Mouse (Mus musculus): ENCODE data around the gene Ciz1. TPM values are rescaled to one million over a fixed set of nuclear protein-coding genes. Genes with fewer than 3 reads are reported as not detected.

Ciz1 gene
- total RNA-seq, 2 experiments from 2014 or later, result 75.3 to 92.7 TPM

DNA sequence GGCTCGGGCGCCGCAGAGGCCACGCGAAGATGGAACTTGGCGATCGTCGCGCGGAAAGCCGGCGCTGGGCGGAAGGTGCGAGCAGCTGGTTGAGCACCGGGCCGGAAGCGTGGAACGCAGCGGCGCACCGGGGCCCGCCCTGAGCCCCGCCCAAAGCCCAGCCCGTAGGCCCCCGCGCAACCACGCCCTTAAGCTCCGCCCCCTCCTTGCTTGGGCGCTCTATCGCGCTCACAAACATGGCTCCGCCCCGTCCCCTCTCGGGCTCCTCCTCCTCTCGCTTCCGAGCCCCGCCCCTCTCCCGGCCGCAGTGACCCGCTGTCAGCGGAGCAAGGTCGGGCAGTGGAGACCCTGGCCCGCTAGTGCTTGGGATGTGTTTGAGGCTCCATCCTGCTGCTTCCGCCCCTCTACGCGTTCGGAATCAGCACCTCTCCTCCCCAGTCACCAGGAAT lies 29.7 kb downstream of the Ciz1 start, which contains the start of gene 1110008P14Rik:
1110008P14Rik (minus strand) TSS at position 164 of the 449 bp plus-strand sequence.
- peak within 1 kb of the TSS; percentile 92 for H3K27ac ChIP-seq
- TF ChIP-seq CTCF (conservative IDR thresholded peaks at IDR 0.05), result no peak
- DNase-seq (ENCODE audit: low spot score in 2 of 2), result peak; percentile 94 to 95
- H3K4me3 ChIP-seq, result peak within 1 kb of the TSS; percentile 94

DNA sequence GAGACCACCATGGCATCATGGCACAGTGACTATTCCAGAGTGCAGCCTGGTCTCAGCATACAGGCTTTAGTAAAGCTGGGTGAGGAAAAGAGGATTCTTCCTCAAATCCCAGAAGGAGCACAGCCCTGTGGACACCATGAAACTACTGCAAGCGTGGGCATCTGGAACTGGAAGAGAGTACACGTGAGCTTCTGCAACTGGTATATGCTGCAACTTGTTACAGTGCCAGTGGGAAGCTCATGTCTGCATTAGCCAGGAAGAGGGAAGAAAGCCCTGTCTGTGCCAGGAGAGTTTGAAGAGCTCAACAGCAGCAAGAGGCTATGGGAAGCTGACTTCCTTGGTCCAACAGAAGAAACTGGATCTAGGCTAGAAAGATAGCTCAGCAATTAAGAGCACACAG lies 30.6 kb downstream of the Ciz1 start:
- DNase-seq (ENCODE audit: low spot score in 2 of 2), result no peak
- Histone ChIP-seq H3K4me3 (no peak overlapping the region), H3K27ac (no peak overlapping the region)
- no peak for TF ChIP-seq CTCF (conservative IDR thresholded peaks at IDR 0.05)

DNA sequence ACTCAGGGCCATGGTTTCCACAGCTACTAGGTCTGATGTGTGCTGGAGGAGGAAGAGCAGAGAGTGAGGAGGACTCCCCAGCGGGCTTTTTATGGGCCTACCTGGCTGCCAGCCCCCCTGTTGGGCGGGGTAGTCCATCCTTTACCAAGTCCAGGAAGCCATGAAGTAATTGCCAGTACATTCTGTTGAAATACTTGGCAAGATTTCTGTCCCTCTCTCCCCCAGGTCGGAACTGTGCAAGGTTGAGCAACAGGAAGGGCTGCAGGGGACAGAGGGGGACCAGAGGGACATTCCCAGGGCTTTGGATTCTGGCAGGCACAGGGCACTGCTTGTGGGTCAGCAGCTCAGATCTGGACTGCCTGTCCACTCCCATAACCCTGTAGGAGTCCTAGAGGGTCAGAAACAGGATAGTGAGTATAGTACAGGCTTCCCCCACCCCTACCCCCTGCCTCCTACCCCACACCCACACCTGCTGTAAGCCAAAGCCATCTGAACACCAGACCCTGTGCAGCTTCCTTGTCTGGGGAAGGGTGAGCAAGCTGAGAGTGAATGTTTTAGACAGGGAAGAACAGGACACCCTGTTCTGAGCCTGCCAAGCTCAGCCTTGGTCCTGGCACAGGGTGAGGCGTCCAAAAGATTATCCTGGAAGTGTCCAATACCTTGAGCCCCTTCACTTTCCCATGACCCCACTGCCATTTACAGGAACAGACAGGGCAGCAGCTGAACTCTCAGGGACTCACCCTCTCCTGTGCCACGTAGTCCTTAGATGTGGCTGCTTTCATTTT lies 35.8 kb downstream of the Ciz1 start, which contains the start of gene Lcn2:
Lcn2 (minus strand) TSS at position 547 of the 785 bp plus-strand sequence.
- DNase-seq (ENCODE audit: low spot score in 2 of 2), result no peak
- no peak for TF ChIP-seq CTCF (conservative IDR thresholded peaks at IDR 0.05)
- Histone ChIP-seq H3K27ac (no peak within 1 kb of the TSS), H3K4me3 (no peak within 1 kb of the TSS)

DNA sequence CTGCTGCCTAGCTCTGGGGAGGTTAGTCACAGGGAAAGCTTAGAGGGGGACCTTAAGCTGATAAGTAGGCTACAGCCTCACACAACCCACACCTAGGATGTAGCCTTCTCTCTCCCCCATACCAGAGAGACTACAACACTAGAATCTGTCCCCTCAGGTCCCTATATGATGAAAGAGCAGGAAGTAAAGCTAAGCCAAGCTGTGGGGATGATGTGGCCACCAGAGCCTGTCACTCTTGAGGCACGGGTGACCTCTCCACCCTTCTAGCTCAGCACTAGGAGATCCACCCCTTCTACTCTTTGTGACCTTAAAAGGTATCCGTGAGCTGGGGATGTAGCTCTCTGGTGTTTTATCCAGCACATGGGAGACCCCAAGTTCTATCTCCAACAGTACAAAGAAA lies 37.0 kb downstream of the Ciz1 start:
- no peak overlapping the region for H3K4me3 ChIP-seq
- H3K27ac ChIP-seq, result no peak overlapping the region
- DNase-seq (ENCODE audit: low spot score in 2 of 2), result no peak
- TF ChIP-seq CTCF (conservative IDR thresholded peaks at IDR 0.05), result no peak

DNA sequence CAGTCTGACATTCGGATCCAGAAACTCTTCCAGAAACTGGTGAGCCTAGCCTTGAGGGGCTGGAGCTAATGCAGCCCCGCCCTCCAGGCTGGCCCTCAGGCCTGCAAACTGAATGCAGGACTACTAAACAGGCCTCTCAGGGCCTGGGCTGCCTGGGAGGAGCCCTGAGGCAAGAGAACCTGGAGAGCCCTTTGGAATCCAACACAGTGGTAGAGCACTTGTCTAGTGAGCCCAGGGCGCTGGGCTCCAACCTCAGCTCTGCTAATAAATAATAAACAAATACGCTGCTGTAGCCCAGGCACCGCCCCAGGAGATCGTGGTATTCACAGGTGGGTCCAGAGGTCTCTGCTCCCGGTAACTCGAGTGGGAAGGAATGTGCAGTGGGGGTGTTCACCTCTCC lies 38.7 kb downstream of the Ciz1 start:
- no peak for TF ChIP-seq CTCF (conservative IDR thresholded peaks at IDR 0.05)
- DNase-seq (ENCODE audit: low spot score in 2 of 2), result no peak
- no peak overlapping the region for H3K27ac ChIP-seq
- H3K4me3 ChIP-seq, result no peak overlapping the region

DNA sequence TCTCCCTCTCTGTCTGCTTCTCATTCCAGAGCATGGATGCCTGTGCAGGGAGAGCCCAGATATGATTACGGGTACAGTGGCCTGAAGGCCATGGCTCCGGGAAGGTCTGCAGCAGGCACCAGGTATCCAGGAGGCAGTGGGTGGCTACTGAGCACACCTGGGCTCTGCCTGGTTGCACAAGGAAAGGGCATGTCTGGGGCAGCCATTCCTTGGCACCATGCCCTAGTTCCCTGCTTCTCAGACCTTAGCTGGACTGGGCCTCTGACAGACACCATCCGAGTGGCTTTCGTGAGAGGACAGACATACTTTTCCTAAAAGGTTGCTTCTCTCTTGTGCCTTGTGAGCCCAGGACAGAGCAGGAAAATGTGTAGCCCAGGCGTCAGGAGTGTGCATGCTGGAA lies 39.9 kb downstream of the Ciz1 start:
- DNase-seq (ENCODE audit: low spot score in 2 of 2), result no peak
- Histone ChIP-seq H3K4me3 (no peak overlapping the region), H3K27ac (no peak overlapping the region)
- no peak for TF ChIP-seq CTCF (conservative IDR thresholded peaks at IDR 0.05)

DNA sequence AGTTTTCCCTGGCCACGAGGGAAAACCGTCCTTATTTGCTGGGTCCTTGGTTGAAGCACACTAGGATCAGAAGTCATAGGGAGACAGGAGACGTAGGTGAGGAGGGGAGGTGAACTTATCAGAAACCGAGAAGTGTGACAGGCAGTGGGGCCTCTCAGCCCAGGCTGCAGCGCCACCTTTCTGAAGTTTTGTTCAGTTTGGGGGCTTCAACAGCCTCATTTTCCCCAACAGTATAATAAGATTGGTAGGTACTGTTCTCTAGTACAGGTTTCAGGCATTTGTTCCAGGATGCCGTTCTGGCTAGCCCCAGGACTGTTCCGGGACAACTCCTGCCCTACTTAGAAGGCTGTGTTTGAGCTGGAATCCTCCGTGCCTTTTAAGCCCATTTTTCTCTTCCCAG lies 42.8 kb downstream of the Ciz1 start:
- Histone ChIP-seq H3K27ac (peak overlapping the region; percentile 96), H3K4me3 (peak overlapping the region; percentile 86)
- peak; percentile 74 for TF ChIP-seq CTCF (conservative IDR thresholded peaks at IDR 0.05)
- DNase-seq (ENCODE audit: low spot score in 2 of 2), result peak; percentile 41 to 47

DNA sequence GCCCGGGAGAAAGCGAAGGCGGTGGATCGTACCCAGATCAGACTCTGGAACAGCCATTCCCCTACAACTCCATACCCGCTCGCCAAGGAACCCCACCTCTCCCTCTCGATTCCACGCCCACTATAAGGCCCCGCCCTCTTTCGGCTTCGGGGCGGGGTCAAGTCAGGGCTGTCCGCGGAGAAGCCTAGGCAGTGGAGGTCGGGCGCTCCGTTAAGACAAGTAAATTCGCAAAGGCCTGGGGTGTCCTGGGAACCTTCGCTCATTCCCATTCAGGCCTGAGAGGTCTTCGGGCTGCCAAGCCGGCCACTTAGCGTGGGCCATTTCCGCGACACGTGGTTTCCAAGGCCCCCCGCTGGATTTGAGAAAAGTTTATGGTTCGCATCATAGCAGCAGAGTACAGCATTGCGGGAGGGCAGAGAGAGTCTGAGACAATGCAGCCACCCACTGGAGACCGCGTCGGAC lies 43.4 kb downstream of the Ciz1 start, which contains the start of gene Ptges2:
Ptges2 (plus strand) TSS at position 413 of the 462 bp plus-strand sequence.
- Histone ChIP-seq H3K27ac (peak within 1 kb of the TSS; percentile 96), H3K4me3 (peak within 1 kb of the TSS; percentile 86)
- DNase-seq (ENCODE audit: low spot score in 2 of 2), result peak; percentile 86 to 89
- no peak for TF ChIP-seq CTCF (conservative IDR thresholded peaks at IDR 0.05)

DNA sequence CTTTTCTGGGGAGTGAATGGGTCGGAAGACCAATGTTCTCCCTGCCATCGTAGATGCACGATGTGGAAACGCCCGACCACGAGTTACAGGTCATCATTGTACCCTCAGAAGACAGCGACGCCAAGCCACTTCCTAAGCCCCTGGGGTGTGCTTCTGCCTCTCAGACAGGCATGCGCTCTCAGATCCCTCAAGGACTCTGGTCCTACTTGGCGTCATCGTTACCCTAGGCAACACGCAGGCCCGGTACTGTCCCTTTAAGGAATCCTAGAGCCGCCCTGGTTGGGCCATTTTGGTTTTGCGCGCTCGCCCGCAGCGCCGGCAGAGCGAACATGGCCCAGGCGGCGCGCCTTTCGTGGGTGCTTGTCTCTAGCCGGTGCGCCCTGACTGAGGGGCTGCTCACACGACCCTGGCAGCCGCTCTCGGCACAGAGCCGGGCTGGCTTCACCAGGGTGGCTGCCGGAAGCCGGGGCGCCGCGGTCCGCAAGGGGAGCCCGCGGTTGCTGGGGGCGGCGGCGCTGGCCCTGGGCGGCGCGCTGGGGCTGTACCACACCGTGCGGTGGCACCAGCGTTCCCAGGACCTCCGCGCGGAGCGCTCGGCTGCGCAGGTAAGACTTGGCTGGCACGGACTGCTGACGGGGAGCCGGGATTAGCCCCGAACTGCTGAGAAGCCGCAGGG lies 44.0 kb downstream of the Ciz1 start:
- peak; percentile 27 for TF ChIP-seq CTCF (conservative IDR thresholded peaks at IDR 0.05)
- DNase-seq (ENCODE audit: low spot score in 2 of 2), result peak; percentile 89 to 95
- peak overlapping the region; percentile 96 for H3K27ac ChIP-seq
- peak overlapping the region; percentile 86 for H3K4me3 ChIP-seq

DNA sequence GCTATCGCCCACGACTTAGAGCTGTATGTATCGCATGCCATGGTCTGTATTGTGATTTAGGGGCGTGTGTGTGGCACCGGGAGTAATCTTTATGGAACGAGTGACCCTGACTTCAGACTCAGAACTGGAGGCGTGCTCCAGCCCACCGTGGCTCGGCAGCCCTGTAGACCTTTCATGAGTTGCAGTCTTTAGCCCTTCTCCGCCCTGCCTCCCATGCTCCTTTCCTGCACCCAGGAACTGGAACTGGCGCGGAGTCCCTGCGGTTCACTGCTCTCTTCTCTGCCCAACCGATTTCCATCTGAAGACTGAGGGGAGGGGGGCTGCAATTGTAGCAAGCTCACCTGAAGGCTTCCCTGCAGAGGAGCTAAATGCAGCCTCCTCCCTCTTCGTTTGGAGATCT lies 44.6 kb downstream of the Ciz1 start:
- DNase-seq (ENCODE audit: low spot score in 2 of 2), result no peak
- Histone ChIP-seq H3K4me3 (peak overlapping the region; percentile 86), H3K27ac (peak overlapping the region; percentile 96)
- no peak for TF ChIP-seq CTCF (conservative IDR thresholded peaks at IDR 0.05)

DNA sequence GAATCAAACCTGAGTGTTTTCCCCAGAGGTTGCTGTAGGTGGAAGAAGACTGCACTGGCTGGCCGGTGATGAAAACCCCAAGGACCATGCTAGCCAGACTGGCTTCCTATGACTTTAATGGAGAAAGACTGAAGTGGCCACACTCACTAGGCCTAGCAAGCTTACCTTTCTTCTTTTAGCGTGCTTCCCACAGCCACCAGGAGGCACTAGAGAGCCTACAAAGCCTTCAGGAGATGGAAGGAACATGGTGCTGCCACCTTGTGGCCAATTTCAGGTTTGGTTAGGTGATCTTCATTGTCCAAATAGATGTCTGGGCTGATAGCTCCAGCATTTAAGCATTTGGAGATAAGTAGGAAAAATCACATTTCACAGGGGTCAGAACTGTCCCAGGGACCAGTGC lies 52.5 kb downstream of the Ciz1 start:
- Histone ChIP-seq H3K27ac (no peak overlapping the region), H3K4me3 (no peak overlapping the region)
- peak; percentile 93 to 98 for DNase-seq (ENCODE audit: low spot score in 2 of 2)
- peak; percentile 100; the same call in 1 of the 2 replicates for TF ChIP-seq CTCF (conservative IDR thresholded peaks at IDR 0.05)

DNA sequence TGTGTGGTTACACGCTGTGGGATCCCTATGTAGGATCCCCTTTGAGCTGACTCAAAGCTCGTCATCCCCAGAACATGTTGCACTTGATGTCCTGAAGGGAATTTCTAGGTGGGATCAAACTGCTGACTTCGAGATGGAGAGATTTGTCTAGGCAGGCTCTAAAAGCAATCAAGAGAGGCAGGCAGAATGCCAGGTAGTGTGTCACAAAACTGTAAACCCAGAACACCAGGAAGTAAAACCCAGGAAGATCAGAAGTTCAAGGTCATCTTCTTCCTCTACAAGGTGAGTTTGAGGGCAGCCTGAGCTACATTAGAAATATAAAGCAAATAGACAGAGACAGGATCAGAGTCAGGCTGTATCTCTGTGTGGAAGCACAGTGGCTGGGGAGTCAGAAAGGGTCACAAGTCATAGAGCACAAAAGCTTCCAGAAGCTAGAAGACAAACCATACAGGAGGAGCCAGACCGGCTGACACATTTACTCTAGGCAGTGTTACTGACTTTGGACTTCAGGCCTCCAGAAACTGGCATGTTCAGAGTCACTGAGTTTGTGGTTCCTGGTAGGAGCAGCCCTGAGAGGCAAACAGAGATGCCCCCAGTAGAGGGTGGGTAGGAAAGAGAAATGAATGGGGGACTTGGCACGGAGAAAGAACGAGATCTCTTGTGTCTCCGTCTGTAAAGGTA lies 55.2 kb downstream of the Ciz1 start:
- no peak for DNase-seq (ENCODE audit: low spot score in 2 of 2)
- H3K27ac ChIP-seq, result no peak overlapping the region
- H3K4me3 ChIP-seq, result no peak overlapping the region
- no peak for TF ChIP-seq CTCF (conservative IDR thresholded peaks at IDR 0.05)
